ENCODE assay signal across 24 mouse cellular contexts in the genomic region with DNA sequence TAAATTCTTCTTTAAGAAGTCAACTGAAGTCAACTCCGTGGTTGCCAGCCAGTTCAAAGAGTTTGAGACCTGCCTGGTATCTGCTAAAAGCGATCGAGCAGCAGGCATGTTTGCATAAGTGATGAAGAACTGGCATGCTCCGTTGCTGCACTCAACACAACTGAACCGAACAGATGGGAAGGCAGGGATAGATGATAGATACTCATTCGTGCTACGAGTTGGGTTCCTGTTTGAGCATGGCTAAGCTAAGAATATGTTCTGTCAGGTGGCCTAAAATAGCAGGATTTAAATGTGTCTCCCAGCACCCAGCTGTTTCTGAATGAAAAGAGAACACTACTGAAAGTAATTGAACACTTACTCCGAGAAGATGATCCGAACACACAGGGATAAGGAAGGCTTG. TPM values are rescaled to one million over a fixed set of nuclear protein-coding genes. Genes with fewer than 3 reads are reported as not detected.
DNase-seq lines count a peak whose midpoint lies in the region; ATAC-seq lines count a peak whose summit lies in the region.
"Had no signal": no experiment of that assay in that cellular context is flagged by ENCODE, and none has a peak within 500 bp of the region (broad histone marks: within the 10 kb centered on the region; RNA-seq: fewer than 3 reads in every experiment).

No protein-coding gene starts in this region.

- no peak overlapping the region for H3K4me3 ChIP-seq in forebrain, embryonic 14.5 days (ENCODE audit: low read depth, low read length)
- H3K4me3 ChIP-seq in forebrain, embryonic 15.5 days = no peak overlapping the region
- H3K4me3 ChIP-seq: hindbrain, embryonic 15.5 days; intestine, embryonic 15.5 days; limb, embryonic 12.5 days; liver, embryonic 13.5 days had no signal

- intact Hi-C loops in left cerebral cortex, postnatal 4 days (cut with DNase I) = no loop called here

- H3K4me2 ChIP-seq in forebrain, embryonic 14.5 days (ENCODE audit: low read length) = no peak overlapping the region
- H3K4me2 ChIP-seq in forebrain, embryonic 15.5 days (replicated peaks) = no peak overlapping the region
- H3K4me2 ChIP-seq: hindbrain, embryonic 15.5 days; intestine, embryonic 15.5 days; limb, embryonic 12.5 days; liver, embryonic 13.5 days; lung, embryonic 14.5 days had no signal

- H3K4me1 ChIP-seq in forebrain, embryonic 14.5 days (ENCODE audit: control insufficient read depth, insufficient read depth, low read length) = no peaks in the 10 kb centered on the region
- H3K4me1 ChIP-seq in forebrain, embryonic 15.5 days = no peaks in the 10 kb centered on the region
- H3K4me1 ChIP-seq: hindbrain, embryonic 15.5 days; intestine, embryonic 15.5 days; limb, embryonic 12.5 days; liver, embryonic 13.5 days had no signal

- 87% methylated on average over 9 of the region's 9 CpGs for WGBS in forebrain, embryonic 14.5 days
- 86% methylated on average over 9 of the region's 9 CpGs for WGBS in forebrain, embryonic 15.5 days

- no peak overlapping the region for H3K9ac ChIP-seq in forebrain, embryonic 14.5 days (ENCODE audit: low read length)
- no peak overlapping the region for H3K9ac ChIP-seq in forebrain, embryonic 15.5 days (replicated peaks)
- H3K9ac ChIP-seq: hindbrain, embryonic 15.5 days; intestine, embryonic 15.5 days; limb, embryonic 12.5 days; liver, embryonic 13.5 days; lung, embryonic 14.5 days had no signal

- no peak overlapping the region for H3K27ac ChIP-seq in forebrain, embryonic 14.5 days (ENCODE audit: low read depth, low read length)
- H3K27ac ChIP-seq in forebrain, embryonic 15.5 days (replicated peaks) = no peak overlapping the region
- H3K27ac ChIP-seq: hindbrain, embryonic 15.5 days; intestine, embryonic 15.5 days; limb, embryonic 12.5 days; liver, embryonic 13.5 days had no signal

- ATAC-seq in forebrain, embryonic 14.5 days = no peak
- ATAC-seq in forebrain, embryonic 15.5 days (replicated peaks) = no peak
- ATAC-seq: activated CD4-positive, CD25-positive, alpha-beta regulatory T cell, adult 4 months; intestine, embryonic 15.5 days; Patski had no signal

- no peaks in the 10 kb centered on the region for H3K27me3 ChIP-seq in forebrain, embryonic 14.5 days (replicated peaks; ENCODE audit: control insufficient read depth, insufficient read depth, low read length)
- H3K27me3 ChIP-seq in forebrain, embryonic 15.5 days = no peaks in the 10 kb centered on the region
- H3K27me3 ChIP-seq: intestine, embryonic 15.5 days; limb, embryonic 12.5 days; liver, embryonic 13.5 days; Patski had no signal

- H3K9me3 ChIP-seq in forebrain, embryonic 14.5 days (replicated peaks; ENCODE audit: control insufficient read depth, low read length) = peaks cover 7% of the 10 kb centered on the region; the same call in 1 of the 2 replicates
- H3K9me3 ChIP-seq in forebrain, embryonic 15.5 days = 0 out of 2 replicates have a peak, but pooled peaks cover 2% of the 10 kb centered on the region
- H3K9me3 ChIP-seq: hindbrain, embryonic 15.5 days; intestine, embryonic 15.5 days; liver, embryonic 13.5 days had no signal

- peaks cover 15% of the 10 kb centered on the region for H3K36me3 ChIP-seq in forebrain, embryonic 14.5 days (ENCODE audit: control insufficient read depth, insufficient read depth, low read length)
- peaks cover 16% of the 10 kb centered on the region for H3K36me3 ChIP-seq in forebrain, embryonic 15.5 days

- peak; percentile 14 for DNase-seq in forebrain, embryonic 14.5 days (ENCODE audit: low spot score)
- peak; percentile 45 for DNase-seq in left cerebral cortex, adult 11 months (ENCODE audit: low spot score)
- DNase-seq in left cerebral cortex, postnatal 4 days = no peak
- peak; percentile 44 for DNase-seq in layer of hippocampus, adult 9-10 months (ENCODE audit: low spot score)
- peak; percentile 37 for DNase-seq in right cerebral cortex, postnatal 25 days
- no peak for DNase-seq in T-cell, adult 2 months (ENCODE audit: low spot score)
- DNase-seq in kidney, postnatal 10 days = no peak
- DNase-seq: adrenal gland, postnatal 14 days; cerebellum, adult 11-12 months; cerebellum, postnatal 14 days; gastrocnemius, postnatal 10 days; heart, adult 18-20 months; heart, postnatal 4 days; liver, embryonic 13.5 days; lung, embryonic 14.5 days; lung, postnatal 36 days; thymus, adult 18-20 months; thymus, postnatal 4 days had no signal

RNA-seq across cellular contexts. Expression of a gene that starts 38.1 kb away (rescaled TPM):
- 21.2 and 21.8 TPM in 2 replicates for polyA plus RNA-seq in forebrain, embryonic 14.5 days (2014; fragmentation: Nextera tagmentation; extraction: Ambion mirVana)
- 22.5 and 23.2 TPM in 2 replicates for polyA plus RNA-seq in forebrain, embryonic 15.5 days (2015; fragmentation: Nextera tagmentation; extraction: Ambion mirVana)
- total RNA-seq in left cerebral cortex, postnatal 4 days (2021) = 10 to 100 TPM; 77.0 to 84.6 TPM

Comparison
In these comparisons a context has a peak if more than half of its experiments do, and no peak if none do; other contexts are left out.
1. DNase-seq: peak in forebrain, embryonic 14.5 days (single experiment), left cerebral cortex, adult 11 months (single experiment), layer of hippocampus, adult 9-10 months (single experiment) and right cerebral cortex, postnatal 25 days (single experiment); none in left cerebral cortex, postnatal 4 days (single experiment), T-cell, adult 2 months (single experiment) and kidney, postnatal 10 days (single experiment).